ENCODE assay signal across 31 mouse cellular contexts in the genomic region with DNA sequence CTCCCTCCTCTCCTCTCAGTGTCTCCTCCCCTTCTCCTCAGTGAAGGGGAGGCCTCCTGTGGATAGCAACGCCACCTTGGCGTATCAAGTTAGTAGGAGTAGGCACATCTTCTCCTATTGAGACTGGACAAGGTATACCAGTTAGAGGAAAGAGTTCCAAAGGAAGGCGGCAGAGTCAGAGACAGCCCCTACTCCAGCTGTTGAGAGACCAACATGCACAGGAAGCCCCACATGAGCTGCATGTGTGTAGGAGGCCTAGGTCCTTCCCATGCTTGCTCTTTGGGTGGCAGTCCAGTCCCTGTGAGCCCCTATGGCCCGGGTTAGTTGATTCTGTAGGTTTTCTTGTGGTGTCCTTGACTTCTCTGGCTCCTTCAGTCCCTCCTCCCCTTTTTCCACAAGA. TPM values are rescaled to one million over a fixed set of nuclear protein-coding genes. Genes with fewer than 3 reads are reported as not detected.
"Had no signal": no experiment of that assay in that cellular context is flagged by ENCODE, and none has a peak within 500 bp of the region (broad histone marks: within the 10 kb centered on the region; RNA-seq: fewer than 3 reads in every experiment).

No protein-coding gene starts in this region.

- H3K27me3 ChIP-seq: hindbrain, embryonic 15.5 days; kidney, embryonic 15.5 days; limb, embryonic 13.5 days had no signal

- H3K9me3 ChIP-seq: heart, embryonic 10.5 days; heart, embryonic 13.5 days; heart, embryonic 15.5 days; hindbrain, embryonic 13.5 days; hindbrain, embryonic 15.5 days; kidney, embryonic 15.5 days; limb, embryonic 13.5 days; limb, embryonic 15.5 days had no signal

- ATAC-seq: hindbrain, postnatal 0 days; intestine, embryonic 16.5 days had no signal

- DNase-seq: gastrocnemius, postnatal 14 days; gastrocnemius, postnatal 36 days; heart, adult 18-20 months; heart, postnatal 14 days; heart, postnatal 36 days; kidney, adult 11 months; kidney, adult 2 months; kidney, adult 9 months; kidney, postnatal 14 days; kidney, postnatal 36 days; layer of hippocampus, adult 9-11 months; layer of hippocampus, postnatal 36 days; left cerebral cortex, postnatal 4 days had no signal

- H3K4me1 ChIP-seq: heart, embryonic 13.5 days; hindbrain, embryonic 13.5 days; hindbrain, embryonic 15.5 days; kidney, embryonic 15.5 days; limb, embryonic 13.5 days; limb, embryonic 15.5 days had no signal

- H3K36me3 ChIP-seq: heart, embryonic 10.5 days; heart, embryonic 13.5 days; heart, embryonic 15.5 days; hindbrain, embryonic 13.5 days; hindbrain, embryonic 15.5 days; kidney, embryonic 15.5 days; limb, embryonic 13.5 days; limb, embryonic 15.5 days had no signal

- H3K4me2 ChIP-seq: heart, embryonic 13.5 days; heart, embryonic 15.5 days; hindbrain, embryonic 13.5 days; hindbrain, embryonic 15.5 days; kidney, embryonic 15.5 days; limb, embryonic 13.5 days; limb, embryonic 15.5 days had no signal

- H3K4me3 ChIP-seq: heart, embryonic 10.5 days; heart, embryonic 13.5 days; heart, embryonic 15.5 days; hindbrain, embryonic 13.5 days; hindbrain, embryonic 15.5 days; kidney, embryonic 15.5 days; limb, embryonic 13.5 days; limb, embryonic 15.5 days had no signal

- H3K27ac ChIP-seq: heart, embryonic 10.5 days; heart, embryonic 13.5 days; heart, embryonic 15.5 days; hindbrain, embryonic 13.5 days; hindbrain, embryonic 15.5 days; hindbrain, postnatal 0 days; kidney, embryonic 15.5 days; kidney, postnatal 0 days; limb, embryonic 13.5 days; limb, embryonic 15.5 days had no signal

- H3K9ac ChIP-seq: heart, embryonic 13.5 days; heart, embryonic 15.5 days; hindbrain, embryonic 13.5 days; hindbrain, embryonic 15.5 days; kidney, embryonic 15.5 days; limb, embryonic 13.5 days; limb, embryonic 15.5 days had no signal

RNA-seq across cellular contexts. Expression of a gene that starts 1.5 kb away (rescaled TPM):
- polyA plus RNA-seq: hindbrain, embryonic 13.5 days had no signal

RNA-seq across cellular contexts. Expression of a gene that starts 12.0 kb away (rescaled TPM):
- polyA plus RNA-seq: heart, embryonic 10.5 days; heart, embryonic 13.5 days; heart, embryonic 15.5 days; hindbrain, embryonic 11.5 days; hindbrain, embryonic 13.5 days; hindbrain, embryonic 15.5 days; hindbrain, postnatal 0 days; intestine, embryonic 14.5 days; intestine, embryonic 16.5 days; kidney, embryonic 15.5 days; kidney, postnatal 0 days; large intestine, adult 2 months; limb, embryonic 11.5 days; limb, embryonic 13.5 days; limb, embryonic 15.5 days had no signal

RNA-seq across cellular contexts. Expression of a gene that starts 14.3 kb away (rescaled TPM):
- polyA plus RNA-seq: heart, embryonic 10.5 days; heart, embryonic 15.5 days; heart, postnatal 0 days; hindbrain, embryonic 11.5 days; hindbrain, embryonic 13.5 days; hindbrain, embryonic 15.5 days; intestine, embryonic 14.5 days; intestine, embryonic 16.5 days; kidney, embryonic 15.5 days; kidney, postnatal 0 days; large intestine, adult 2 months; limb, embryonic 11.5 days; limb, embryonic 13.5 days; limb, embryonic 15.5 days; liver, adult 2 months had no signal

RNA-seq across cellular contexts. Expression of a gene that starts 22.8 kb away (rescaled TPM):
- polyA plus RNA-seq: gonadal fat pad, adult 2 months; heart, embryonic 10.5 days; heart, embryonic 13.5 days; heart, embryonic 15.5 days; heart, postnatal 0 days; hindbrain, embryonic 11.5 days; hindbrain, embryonic 15.5 days; hindbrain, postnatal 0 days; intestine, embryonic 14.5 days; intestine, embryonic 16.5 days; kidney, adult 2 months; kidney, embryonic 15.5 days; large intestine, adult 2 months; limb, embryonic 11.5 days; limb, embryonic 13.5 days; limb, embryonic 15.5 days; liver, adult 2 months had no signal
